Mouse (Mus musculus) lung, embryonic 15.5 days (tissue): ENCODE results near the gene Gramd1b. TPM values are rescaled to one million over a fixed set of nuclear protein-coding genes. Genes with fewer than 3 reads are reported as not detected.

Experiments
- ATAC-seq: fragments of 200-750 bp; cut with Nextera tagmentation; 2 replicates; pipeline ENCODE4 v1.8.0; 2017; ENCODE audit warnings: moderate number of reproducible peaks, borderline replicate concordance; ENCODE audit not compliant: low FRiP score, low TSS enrichment; ENCODE audit errors: extremely low read depth
- H3K27ac ChIP-seq: fragments of 300-500 bp; sonication (generic); 2 replicates; pipeline ENCODE4 v1.5.1; 2015; ENCODE audit warnings: moderate library complexity, mild to moderate bottlenecking, inconsistent platforms
- H3K27me3 ChIP-seq: fragments of 300-500 bp; sonication (generic); 2 replicates; pipeline ENCODE4 v1.6.1; 2015; ENCODE audit warnings: inconsistent platforms
- H3K36me3 ChIP-seq: fragments of 300-500 bp; sonication (generic); 2 replicates; pipeline ENCODE4 v1.6.1; 2015; ENCODE audit warnings: inconsistent platforms
- H3K4me1 ChIP-seq: fragments of 300-500 bp; sonication (generic); 2 replicates; pipeline ENCODE4 v1.6.1; 2015; ENCODE audit warnings: inconsistent platforms
- H3K4me2 ChIP-seq: fragments of 300-500 bp; sonication (generic); 2 replicates; pipeline ENCODE4 v1.6.1; 2015; ENCODE audit warnings: inconsistent platforms, mild to moderate bottlenecking, moderate library complexity
- H3K4me3 ChIP-seq: fragments of 300-500 bp; sonication (generic); 2 replicates; pipeline ENCODE4 v1.5.1; 2015; ENCODE audit warnings: mild to moderate bottlenecking, inconsistent platforms
- H3K9ac ChIP-seq: fragments of 300-500 bp; sonication (generic); 2 replicates; pipeline ENCODE4 v1.6.1; 2015; ENCODE audit warnings: inconsistent platforms
- H3K9me3 ChIP-seq: fragments of 300-500 bp; sonication (generic); 2 replicates; pipeline ENCODE4 v1.6.1; 2016; ENCODE audit warnings: inconsistent platforms
- WGBS: fragments of 180-500 bp; shearing (Covaris S2); methylation state at CpG from one replicate; pipeline ENCODE4 v1.1.7; 2015; 5-methylcytosine and 5-hydroxymethylcytosine counted together
- polyA plus RNA-seq: library from polyadenylated mRNA; unstranded; fragments of >200 nt; fragmentation: Nextera tagmentation; extraction: Ambion mirVana; gene quantifications from 2 replicates; pipeline ENCODE4 v1.2.1, GENCODE M21; 2015

Gramd1b gene
- polyA plus RNA-seq, 1 experiment from 2014 or later, result 5.5 TPM

DNA sequence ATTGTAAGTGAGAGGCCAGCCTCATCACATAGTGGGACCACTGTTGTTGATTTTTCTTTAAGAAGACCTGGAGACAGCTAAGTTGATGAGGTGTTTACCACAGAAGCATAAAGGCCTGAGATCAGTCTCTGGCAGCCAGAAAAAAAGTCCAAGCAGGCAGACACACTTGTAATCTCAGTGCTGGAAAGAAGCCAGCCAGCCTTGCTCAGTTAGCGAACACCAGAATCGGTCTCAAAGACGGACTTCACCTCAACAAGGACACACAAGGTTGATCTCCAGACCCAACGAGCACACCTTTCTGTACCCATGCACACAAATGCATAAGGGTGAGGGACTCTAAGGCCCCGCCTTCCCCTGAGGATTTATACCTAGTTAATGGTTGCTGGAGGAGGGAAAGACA, 125.9 kb downstream of the Gramd1b start:
- H3K27ac ChIP-seq, result no peak overlapping the region
- H3K9me3 ChIP-seq, result no peaks in the 10 kb centered on the region
- H3K27me3 ChIP-seq, result no peaks in the 10 kb centered on the region
- WGBS, result 47% methylated on average over 5 of the region's 5 CpGs
- no peak overlapping the region for H3K4me3 ChIP-seq
- H3K9ac ChIP-seq, result no peak overlapping the region
- H3K4me2 ChIP-seq, result no peak overlapping the region
- H3K4me1 ChIP-seq, result no peaks in the 10 kb centered on the region
- ATAC-seq, result no peak
- no peaks in the 10 kb centered on the region for H3K36me3 ChIP-seq

DNA sequence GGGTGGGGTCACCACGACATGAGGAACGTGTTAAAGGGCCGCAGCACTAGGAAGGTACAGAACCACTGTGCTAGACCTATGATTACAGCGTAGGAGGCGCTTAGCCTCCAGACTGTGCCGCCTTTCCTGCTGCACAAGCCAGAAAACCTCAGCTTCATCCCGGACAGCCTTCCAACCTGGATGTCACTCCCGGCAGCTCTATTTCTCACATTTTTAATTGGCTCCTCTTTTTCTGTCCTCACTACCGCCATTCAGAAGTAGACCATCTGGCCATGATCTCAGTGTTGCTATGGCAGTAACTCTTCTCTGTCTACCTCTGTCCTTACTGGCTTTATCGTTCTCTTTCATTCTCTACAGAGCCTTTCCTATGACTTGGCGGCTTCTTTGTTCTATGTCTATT, 126.5 kb downstream of the Gramd1b start:
- H3K27me3 ChIP-seq, result no peaks in the 10 kb centered on the region
- H3K4me2 ChIP-seq, result no peak overlapping the region
- no peaks in the 10 kb centered on the region for H3K4me1 ChIP-seq
- 87% methylated on average over 11 of the region's 11 CpGs for WGBS
- H3K36me3 ChIP-seq, result no peaks in the 10 kb centered on the region
- no peak overlapping the region for H3K9ac ChIP-seq
- no peak overlapping the region for H3K4me3 ChIP-seq
- H3K27ac ChIP-seq, result no peak overlapping the region
- no peak for ATAC-seq
- no peaks in the 10 kb centered on the region for H3K9me3 ChIP-seq

DNA sequence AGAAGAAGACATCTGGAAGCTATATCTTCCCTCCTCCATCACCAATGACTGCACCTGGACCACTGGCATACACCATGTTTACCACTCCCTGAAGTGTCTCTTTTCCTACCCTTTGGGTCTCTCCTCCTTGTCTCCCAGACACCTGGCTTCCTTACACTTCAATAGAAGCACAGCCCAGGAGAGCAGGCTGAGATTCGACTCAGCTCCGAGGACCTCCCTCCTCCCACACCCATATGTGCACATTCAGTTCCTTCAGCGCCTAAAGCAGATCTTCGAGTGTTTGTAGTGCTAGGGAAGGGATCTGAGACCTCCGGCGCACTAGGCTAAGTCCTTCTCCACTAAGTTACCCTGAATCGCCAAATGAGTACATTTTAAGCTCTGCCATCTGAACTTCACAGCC, 127.4 kb downstream of the Gramd1b start:
- no peaks in the 10 kb centered on the region for H3K4me1 ChIP-seq
- no peaks in the 10 kb centered on the region for H3K27me3 ChIP-seq
- H3K9ac ChIP-seq, result no peak overlapping the region
- H3K36me3 ChIP-seq, result no peaks in the 10 kb centered on the region
- no peak overlapping the region for H3K4me2 ChIP-seq
- H3K4me3 ChIP-seq, result no peak overlapping the region
- ATAC-seq, result no peak
- 53% methylated on average over 7 of the region's 7 CpGs for WGBS
- H3K9me3 ChIP-seq, result no peaks in the 10 kb centered on the region
- H3K27ac ChIP-seq, result no peak overlapping the region

DNA sequence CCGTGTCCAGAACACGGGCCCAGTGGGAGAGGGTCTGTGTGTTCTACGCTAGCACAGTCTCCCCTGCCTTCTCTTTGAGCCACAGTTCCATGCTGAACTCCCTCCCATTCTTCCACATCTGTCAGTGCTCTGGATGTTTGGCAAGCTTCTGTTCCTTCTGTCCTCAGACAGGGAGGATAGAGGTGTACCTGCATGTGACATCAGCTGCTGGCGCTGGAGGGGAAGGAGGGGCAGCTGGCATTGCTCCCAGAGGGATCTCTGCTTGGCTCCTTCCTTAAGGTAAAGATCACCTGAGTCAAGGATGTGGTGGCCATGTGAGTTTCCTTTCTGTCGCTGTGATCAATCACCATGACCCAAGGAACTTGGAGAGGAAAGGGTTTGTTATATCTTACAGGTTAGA, 129.4 kb downstream of the Gramd1b start:
- Histone ChIP-seq H3K27ac (no peak overlapping the region), H3K9ac (no peak overlapping the region), H3K4me2 (no peak overlapping the region), H3K9me3 (no peaks in the 10 kb centered on the region), H3K36me3 (no peaks in the 10 kb centered on the region), H3K4me3 (no peak overlapping the region), H3K27me3 (no peaks in the 10 kb centered on the region), H3K4me1 (no peaks in the 10 kb centered on the region)
- ATAC-seq, result no peak
- 86% methylated on average over 5 of the region's 5 CpGs for WGBS

DNA sequence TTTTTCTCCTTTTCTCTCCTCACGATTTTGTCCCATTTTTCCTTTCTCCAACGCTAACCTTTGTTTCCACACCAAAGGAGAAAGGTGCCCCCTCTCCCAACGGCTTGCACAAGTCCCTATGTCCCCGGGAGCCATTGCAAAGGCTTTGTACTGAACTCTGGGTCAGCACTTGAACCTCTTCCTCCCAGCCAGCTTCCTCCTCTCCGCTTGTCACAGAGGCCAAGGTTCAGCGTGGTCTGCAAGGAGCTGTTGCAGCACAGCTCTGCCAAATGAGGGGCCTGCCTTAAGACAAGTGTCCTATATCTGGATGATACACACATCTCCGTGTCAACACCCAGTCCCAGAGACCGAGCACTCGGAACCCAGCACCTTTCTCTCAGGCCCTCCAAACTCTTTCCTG, 130.3 kb downstream of the Gramd1b start:
- Histone ChIP-seq H3K9me3 (no peaks in the 10 kb centered on the region), H3K4me3 (no peak overlapping the region), H3K4me1 (no peaks in the 10 kb centered on the region), H3K36me3 (no peaks in the 10 kb centered on the region), H3K27me3 (no peaks in the 10 kb centered on the region), H3K4me2 (no peak overlapping the region), H3K27ac (no peak overlapping the region), H3K9ac (no peak overlapping the region)
- ATAC-seq, result no peak
- WGBS, result 60% methylated on average over 9 of the region's 9 CpGs

DNA sequence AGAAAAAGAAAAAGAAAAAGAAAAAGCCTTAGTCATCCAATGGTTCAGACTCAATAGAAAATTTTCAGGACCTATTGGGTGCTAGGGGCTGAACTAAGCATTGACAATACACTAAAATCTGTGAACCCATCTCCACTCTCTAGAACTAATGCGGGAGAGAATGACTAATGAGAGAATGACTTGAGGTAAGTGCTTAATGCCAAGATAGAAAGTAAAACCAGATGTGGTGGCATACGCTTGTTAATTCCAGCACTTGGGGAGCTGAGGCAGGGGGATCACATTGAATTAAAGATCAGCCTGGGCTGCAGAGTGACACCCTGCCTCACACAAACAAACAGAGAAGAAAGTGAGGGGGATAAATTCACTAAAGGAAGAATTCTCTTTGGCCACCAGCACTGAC, 131.0 kb downstream of the Gramd1b start:
- ATAC-seq, result no peak
- no peaks in the 10 kb centered on the region for H3K27me3 ChIP-seq
- no peak overlapping the region for H3K27ac ChIP-seq
- H3K4me1 ChIP-seq, result no peaks in the 10 kb centered on the region
- no peak overlapping the region for H3K4me2 ChIP-seq
- no peaks in the 10 kb centered on the region for H3K9me3 ChIP-seq
- H3K36me3 ChIP-seq, result no peaks in the 10 kb centered on the region
- WGBS, result 77% methylated on average over 2 of the region's 2 CpGs
- H3K4me3 ChIP-seq, result no peak overlapping the region
- H3K9ac ChIP-seq, result no peak overlapping the region

DNA sequence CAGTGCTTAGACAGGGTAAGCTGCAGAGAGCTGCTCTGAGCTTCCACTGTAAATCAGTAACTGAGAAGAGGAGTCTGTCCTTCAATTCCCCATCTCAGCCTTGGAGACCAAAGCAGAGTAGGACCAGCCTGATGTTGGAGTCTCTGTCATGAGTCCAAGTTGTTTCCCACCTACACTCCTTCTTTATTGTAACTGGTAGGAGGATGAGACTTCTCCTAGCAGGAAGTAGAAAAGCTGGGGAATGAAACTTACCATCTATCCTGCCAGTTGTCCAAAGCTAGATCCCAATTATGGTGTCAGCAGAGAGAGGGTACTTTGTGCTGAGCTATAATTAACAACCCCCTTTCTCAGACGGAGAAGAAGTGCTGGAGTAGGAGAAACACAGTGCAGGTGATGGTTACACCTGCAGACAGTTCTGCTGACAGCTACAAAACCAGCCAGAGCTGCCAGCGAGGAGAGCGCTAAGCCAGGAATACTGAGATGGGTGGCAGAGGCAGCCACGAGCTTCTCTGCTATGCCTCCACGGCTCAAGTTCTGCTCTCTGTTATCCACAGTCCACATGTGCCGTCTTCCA, 131.7 kb downstream of the Gramd1b start:
- no peaks in the 10 kb centered on the region for H3K4me1 ChIP-seq
- no peaks in the 10 kb centered on the region for H3K9me3 ChIP-seq
- H3K36me3 ChIP-seq, result no peaks in the 10 kb centered on the region
- ATAC-seq, result no peak
- no peak overlapping the region for H3K4me2 ChIP-seq
- no peaks in the 10 kb centered on the region for H3K27me3 ChIP-seq
- 71% methylated on average over 6 of the region's 6 CpGs for WGBS
- no peak overlapping the region for H3K27ac ChIP-seq
- no peak overlapping the region for H3K4me3 ChIP-seq
- H3K9ac ChIP-seq, result no peak overlapping the region

DNA sequence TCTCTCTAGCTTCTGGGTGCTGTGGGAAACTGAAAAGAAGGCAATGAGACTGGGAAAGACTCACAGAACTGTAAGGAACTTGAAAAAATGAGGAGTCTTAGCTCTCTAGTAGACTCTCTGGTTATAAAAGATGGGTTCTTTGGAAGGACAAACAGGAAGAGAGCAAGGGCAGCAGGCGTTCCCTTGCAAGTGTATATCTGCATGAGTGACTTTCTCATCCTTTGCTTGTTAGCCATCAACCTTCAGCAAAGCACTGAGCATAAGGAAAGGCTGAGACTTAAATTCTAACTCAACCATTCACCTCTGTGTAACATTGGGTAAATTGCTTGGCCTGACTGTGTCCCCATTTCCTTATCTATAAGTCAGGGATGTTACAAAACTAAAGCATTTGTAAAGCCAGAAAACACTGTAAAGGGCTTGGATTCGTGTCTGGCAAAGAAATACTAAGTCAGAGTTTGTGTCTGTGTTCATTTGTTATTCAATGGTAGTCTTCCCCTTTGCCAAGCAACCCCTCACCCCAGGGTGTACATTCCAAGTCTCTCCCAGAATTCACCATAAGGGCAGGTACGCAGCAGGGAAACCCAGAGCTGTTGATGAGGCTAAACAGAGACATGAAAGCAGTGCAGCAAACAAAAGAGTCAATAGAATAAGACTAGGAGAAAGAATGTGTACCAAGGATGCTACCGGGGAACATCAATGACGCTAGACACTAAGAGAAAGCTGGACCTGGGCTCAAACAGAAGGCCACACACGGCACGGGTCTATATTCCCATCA, 133.5 kb downstream of the Gramd1b start:
- Histone ChIP-seq H3K4me3 (no peak overlapping the region), H3K4me1 (peaks cover 1% of the 10 kb centered on the region; the same call in 1 of the 2 replicates), H3K9me3 (no peaks in the 10 kb centered on the region), H3K4me2 (no peak overlapping the region; the same call in 1 of the 2 replicates), H3K27ac (no peak overlapping the region), H3K36me3 (no peaks in the 10 kb centered on the region), H3K27me3 (no peaks in the 10 kb centered on the region), H3K9ac (no peak overlapping the region)
- 81% methylated on average over 7 of the region's 7 CpGs for WGBS
- ATAC-seq, result no peak

DNA sequence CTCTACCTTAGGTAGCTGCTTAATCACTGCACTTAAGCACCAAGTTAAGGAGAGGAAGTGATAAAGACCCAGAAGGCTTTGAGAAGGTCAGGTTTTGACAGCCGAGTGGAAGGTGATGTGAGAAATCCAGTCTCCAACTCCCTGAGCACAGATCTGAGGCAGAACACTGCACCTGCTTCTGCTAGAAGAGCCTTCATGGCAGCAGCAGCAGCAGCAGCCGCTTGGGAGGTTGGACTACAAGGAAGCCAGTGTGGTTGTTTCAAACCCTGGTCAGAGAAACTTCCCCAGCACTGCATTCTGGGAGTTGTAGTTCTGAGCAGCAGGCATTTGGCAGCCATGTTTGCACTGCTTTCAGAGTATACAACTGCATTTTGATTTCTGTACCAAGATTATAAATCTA, 134.1 kb downstream of the Gramd1b start:
- ATAC-seq, result no peak; the same call in 1 of the 2 replicates
- no peaks in the 10 kb centered on the region for H3K9me3 ChIP-seq
- H3K4me3 ChIP-seq, result peak overlapping the region; percentile 8
- peak overlapping the region; percentile 29; the same call in 1 of the 2 replicates for H3K4me2 ChIP-seq
- H3K9ac ChIP-seq, result no peak overlapping the region
- no peaks in the 10 kb centered on the region for H3K36me3 ChIP-seq
- WGBS, result 26% methylated on average over 2 of the region's 2 CpGs
- no peak overlapping the region for H3K27ac ChIP-seq
- peaks cover 7% of the 10 kb centered on the region for H3K4me1 ChIP-seq
- H3K27me3 ChIP-seq, result no peaks in the 10 kb centered on the region

DNA sequence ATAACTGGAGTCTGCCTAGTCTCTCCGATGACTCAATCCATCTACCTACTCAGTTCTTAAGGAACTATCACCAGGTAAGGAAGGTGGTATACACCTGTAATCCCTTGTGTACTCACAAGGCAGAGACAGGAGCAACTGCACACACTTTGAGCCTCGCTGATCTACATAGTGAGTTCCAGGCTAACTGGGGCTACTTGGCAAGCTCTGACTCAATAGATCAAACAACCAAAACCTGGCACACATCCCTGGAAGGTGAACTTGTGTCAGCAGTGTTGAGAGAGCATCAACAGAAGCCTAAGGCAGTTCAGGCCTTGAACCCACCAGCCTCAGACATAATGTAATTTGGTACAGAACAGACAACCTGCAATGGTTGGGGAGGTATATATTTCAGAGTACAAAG, 135.0 kb downstream of the Gramd1b start:
- Histone ChIP-seq H3K36me3 (no peaks in the 10 kb centered on the region), H3K4me2 (no peak overlapping the region), H3K9ac (no peak overlapping the region), H3K27me3 (no peaks in the 10 kb centered on the region), H3K4me1 (peaks cover 8% of the 10 kb centered on the region), H3K4me3 (no peak overlapping the region), H3K9me3 (no peaks in the 10 kb centered on the region), H3K27ac (no peak overlapping the region)
- ATAC-seq, result no peak
- WGBS, result 82% methylated on average over 2 of the region's 2 CpGs

DNA sequence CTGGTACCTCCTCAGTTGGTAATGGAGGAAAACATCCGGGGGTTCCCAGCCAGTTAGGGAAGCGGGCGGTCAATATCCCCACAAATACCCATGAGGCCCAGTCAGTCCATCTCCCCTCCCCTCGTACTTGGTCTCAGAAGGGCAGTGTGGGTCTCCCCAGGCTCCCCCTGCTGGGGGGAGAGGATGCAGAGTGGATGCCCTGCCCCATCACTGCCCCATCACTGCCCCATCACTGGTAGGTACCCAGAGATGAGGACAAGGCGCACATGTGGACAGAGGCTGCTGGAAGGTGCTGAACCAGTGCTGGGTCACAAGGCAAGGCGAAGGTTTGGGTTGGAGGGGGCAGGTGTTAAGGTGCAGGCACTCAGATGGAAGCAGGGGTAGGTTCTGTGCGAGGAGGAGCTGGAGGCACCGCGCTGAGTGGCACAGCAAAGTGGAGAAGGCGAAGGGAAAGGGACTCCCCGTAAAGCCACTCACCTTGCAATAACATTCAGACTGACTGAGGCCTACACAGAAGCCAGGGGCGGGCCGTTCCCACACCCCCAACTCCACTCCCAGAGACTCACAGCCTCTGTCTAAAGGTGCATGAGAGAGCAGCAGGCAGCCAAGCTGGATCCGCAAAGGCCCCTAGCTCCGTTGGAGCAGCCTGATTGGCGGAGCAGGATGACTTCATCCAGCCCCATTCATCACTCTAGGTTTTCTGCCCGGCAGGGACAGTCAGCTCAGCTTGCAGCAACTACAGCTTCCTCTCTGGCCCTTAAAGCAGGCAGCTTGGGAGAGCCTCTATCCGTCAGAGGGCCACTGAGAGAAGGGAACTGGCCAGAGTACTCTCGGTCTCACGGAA, 139.1 kb downstream of the Gramd1b start:
- peak; percentile 62; the same call in 1 of the 2 replicates for ATAC-seq
- no peak overlapping the region for H3K27ac ChIP-seq
- peaks cover 8% of the 10 kb centered on the region for H3K4me1 ChIP-seq
- WGBS, result 33% methylated on average over 20 of the region's 20 CpGs
- no peaks in the 10 kb centered on the region for H3K27me3 ChIP-seq
- no peaks in the 10 kb centered on the region for H3K36me3 ChIP-seq
- H3K4me3 ChIP-seq, result no peak overlapping the region
- no peaks in the 10 kb centered on the region for H3K9me3 ChIP-seq
- peak overlapping the region; percentile 36 for H3K4me2 ChIP-seq
- no peak overlapping the region for H3K9ac ChIP-seq

DNA sequence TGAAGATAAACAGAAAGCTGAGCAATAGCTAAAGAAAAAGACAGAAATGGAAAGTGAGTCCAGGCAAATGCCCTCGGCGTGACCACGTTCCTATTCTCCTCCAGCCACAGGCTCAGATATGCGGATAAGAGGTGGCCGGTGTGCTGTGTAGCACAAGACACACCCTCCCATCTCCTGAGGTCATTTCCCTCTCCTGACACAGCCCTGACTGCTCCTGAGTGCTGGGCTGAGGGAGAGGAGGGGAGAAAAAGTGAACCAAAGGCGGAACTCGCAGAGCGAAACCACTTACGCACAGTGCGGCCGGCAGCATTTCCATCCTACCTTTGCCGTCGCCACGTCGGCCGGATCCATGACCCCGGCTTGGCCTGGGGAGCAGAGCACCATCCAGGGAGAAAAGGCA, 139.8 kb downstream of the Gramd1b start:
- no peak overlapping the region for H3K9ac ChIP-seq
- 75% methylated on average over 17 of the region's 17 CpGs for WGBS
- H3K27ac ChIP-seq, result no peak overlapping the region

More for the DNA sequence above, 139.8 kb downstream of the Gramd1b start:
- ATAC-seq, result no peak
- H3K36me3 ChIP-seq, result no peaks in the 10 kb centered on the region
- H3K27me3 ChIP-seq, result no peaks in the 10 kb centered on the region
- H3K4me1 ChIP-seq, result peaks cover 8% of the 10 kb centered on the region
- no peaks in the 10 kb centered on the region for H3K9me3 ChIP-seq
- H3K4me3 ChIP-seq, result no peak overlapping the region
- H3K4me2 ChIP-seq, result no peak overlapping the region
